Mouse (Mus musculus) embryonic fibroblast, embryonic 13.5 days (primary cell): ENCODE results near the gene Olfr218.

Experiments
- CTCF ChIP-seq: IDR thresholded peaks from 2 replicates; pipeline ENCODE4 v1.5.1; 2011; ENCODE audit warnings: mild to moderate bottlenecking, control low read depth, low read length, moderate library complexity, borderline replicate concordance; ENCODE audit not compliant: insufficient read depth
- POLR2A ChIP-seq: IDR thresholded peaks from 2 replicates; pipeline ENCODE4 v1.6.1; 2011; ENCODE audit warnings: low read depth, mild to moderate bottlenecking, control low read depth, low read length, moderate library complexity

GRCm38 (mm10) chr1:173174154-173174842 lies 23.3 kb upstream of the Olfr218 start:
- TF ChIP-seq CTCF (no peak), POLR2A (no peak)
